Mouse (Mus musculus): ENCODE data around the gene Ppp1r8. TPM values are rescaled to one million over a fixed set of nuclear protein-coding genes. Genes with fewer than 3 reads are reported as not detected.
"Not testable (repeated sequence)": the region's sequence is repeated elsewhere in the genome, so short reads cannot be mapped to it uniquely, and the experiment has no call there.

Ppp1r8 gene
- polyA plus RNA-seq, 2 experiments: 66.2 to 91.6 TPM

DNA sequence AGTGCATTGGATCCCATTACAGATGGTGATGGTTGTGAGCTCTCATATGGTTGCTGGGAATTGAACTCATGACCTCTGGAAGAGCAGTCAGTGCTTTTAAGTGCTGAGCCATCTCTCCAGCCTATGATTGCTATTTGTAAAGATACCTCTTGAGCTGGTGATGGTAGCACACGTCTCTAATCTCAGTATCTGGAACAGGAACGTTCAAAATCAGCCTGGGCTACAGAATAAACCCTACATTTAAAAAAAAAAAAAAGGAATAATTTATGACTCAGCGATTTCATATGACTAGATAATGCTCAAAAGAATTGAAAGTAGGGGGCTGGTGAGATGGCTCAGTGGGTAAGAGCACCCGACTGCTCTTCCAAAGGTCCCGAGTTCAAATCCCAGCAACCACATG, 39.8 kb downstream of the Ppp1r8 start:
- no peak overlapping the region for H3K4me3 ChIP-seq (replicated peaks; ENCODE audit: low read length)
- TF ChIP-seq POLR2A (IDR thresholded peaks at IDR 0.05; ENCODE audit: borderline replicate concordance, extremely low read depth, insufficient read depth, insufficient read length): no peak
- WGBS: 88% methylated on average over 5 of the region's 5 CpGs
- no peak overlapping the region for H3K27ac ChIP-seq (replicated peaks; ENCODE audit: low read depth, low read length)
- H3K4me2 ChIP-seq (replicated peaks; ENCODE audit: low read depth, low read length, severe bottlenecking): no peak overlapping the region
- no peaks in the 10 kb centered on the region for H3K4me1 ChIP-seq (ENCODE audit: control insufficient read depth, insufficient read depth, low read length)
- H3K9ac ChIP-seq (ENCODE audit: low read depth, low read length, severe bottlenecking): no peak overlapping the region
- DNase-seq (ENCODE audit: low spot score) (no peak), ATAC-seq (ENCODE audit: low FRiP score, low read depth) (no peak)
- no peaks in the 10 kb centered on the region for H3K27me3 ChIP-seq (ENCODE audit: control insufficient read depth, insufficient read depth, low read length)
- no peaks in the 10 kb centered on the region for H3K9me3 ChIP-seq (ENCODE audit: control insufficient read depth, low read length)
- H3K36me3 ChIP-seq (ENCODE audit: control insufficient read depth, insufficient read depth, low read length): no peaks in the 10 kb centered on the region

DNA sequence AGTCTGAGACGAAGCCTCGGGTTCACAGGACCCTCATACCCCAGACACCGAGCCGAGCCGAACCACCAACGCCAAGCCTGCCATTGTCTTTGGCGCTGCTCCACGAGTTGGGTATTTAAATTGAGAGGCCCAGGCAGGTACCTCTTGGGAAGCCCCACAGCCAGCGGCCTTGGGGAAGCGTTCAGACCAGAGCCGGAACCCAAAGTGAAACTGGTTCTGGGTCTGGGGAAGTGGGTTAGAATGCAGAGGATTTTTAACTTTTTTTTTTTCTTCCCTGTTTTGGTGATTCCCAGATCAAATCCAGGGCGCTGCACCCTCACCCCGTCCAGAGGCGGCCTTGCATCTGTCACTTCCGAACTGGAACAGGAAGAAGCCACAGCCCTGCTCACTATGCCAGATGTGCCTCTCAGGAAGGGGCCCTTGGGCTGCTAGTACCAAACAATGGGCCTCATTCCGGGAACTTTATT, 40.8 kb downstream of the Ppp1r8 start:
- DNase-seq (ENCODE audit: low spot score) (no peak), ATAC-seq (ENCODE audit: low FRiP score, low read depth) (no peak)
- no peak for TF ChIP-seq POLR2A (IDR thresholded peaks at IDR 0.05; ENCODE audit: borderline replicate concordance, extremely low read depth, insufficient read depth, insufficient read length)
- no peaks in the 10 kb centered on the region for H3K36me3 ChIP-seq (ENCODE audit: control insufficient read depth, insufficient read depth, low read length)
- no peak overlapping the region for H3K9ac ChIP-seq (ENCODE audit: low read depth, low read length, severe bottlenecking)
- H3K4me2 ChIP-seq (replicated peaks; ENCODE audit: low read depth, low read length, severe bottlenecking): no peak overlapping the region
- no peak overlapping the region for H3K4me3 ChIP-seq (replicated peaks; ENCODE audit: low read length)
- WGBS: 69% methylated on average over 15 of the region's 16 CpGs
- H3K27ac ChIP-seq (replicated peaks; ENCODE audit: low read depth, low read length): no peak overlapping the region
- H3K9me3 ChIP-seq (ENCODE audit: control insufficient read depth, low read length): no peaks in the 10 kb centered on the region
- H3K4me1 ChIP-seq (ENCODE audit: control insufficient read depth, insufficient read depth, low read length): no peaks in the 10 kb centered on the region
- no peaks in the 10 kb centered on the region for H3K27me3 ChIP-seq (ENCODE audit: control insufficient read depth, insufficient read depth, low read length)

DNA sequence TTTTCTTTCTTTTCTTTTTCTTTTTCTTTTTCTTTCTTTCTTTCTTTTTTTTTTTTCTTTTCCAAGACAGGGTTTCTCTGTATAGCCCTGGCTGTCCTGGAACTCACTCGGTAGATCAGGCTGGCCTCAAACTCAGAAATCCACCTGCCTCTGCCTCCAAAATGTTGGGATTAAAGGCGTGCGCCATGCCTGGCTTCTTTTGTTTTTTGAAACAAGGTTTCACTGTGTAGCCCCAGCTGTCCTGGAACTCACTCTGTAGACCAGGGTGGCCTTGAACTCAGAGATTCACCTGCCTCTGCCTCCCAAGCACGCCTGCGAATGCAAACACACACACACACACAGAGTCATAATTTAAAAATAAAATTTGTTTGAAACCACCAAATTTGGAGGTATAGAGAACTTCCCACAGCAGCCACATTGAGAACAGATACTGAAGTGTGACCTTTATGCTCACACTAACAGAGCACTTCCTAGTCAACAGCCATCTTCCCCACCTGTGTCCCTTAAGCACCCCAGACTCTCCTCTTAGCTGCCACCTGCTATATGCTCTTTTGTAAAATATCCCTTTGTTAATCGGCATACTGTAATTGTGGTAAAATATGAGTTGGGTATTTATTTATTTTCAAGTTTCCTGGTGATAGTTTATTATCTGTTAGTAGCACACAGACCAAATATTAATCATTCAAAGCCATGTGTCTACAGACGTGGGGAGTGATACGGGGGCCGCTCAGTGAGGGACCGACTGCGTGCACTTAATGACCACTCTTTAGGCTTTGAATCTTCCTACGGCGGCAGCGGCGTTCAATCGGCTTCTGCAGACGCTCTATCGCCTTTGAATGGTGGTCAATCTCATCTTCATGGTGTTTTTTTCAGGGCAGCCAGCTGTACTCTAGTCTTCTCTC, 41.5 kb downstream of the Ppp1r8 start:
- Histone ChIP-seq H3K36me3 (ENCODE audit: control insufficient read depth, insufficient read depth, low read length) (no peaks in the 10 kb centered on the region), H3K4me3 (replicated peaks; ENCODE audit: low read length) (no peak overlapping the region), H3K27me3 (ENCODE audit: control insufficient read depth, insufficient read depth, low read length) (no peaks in the 10 kb centered on the region), H3K4me1 (ENCODE audit: control insufficient read depth, insufficient read depth, low read length) (no peaks in the 10 kb centered on the region), H3K4me2 (replicated peaks; ENCODE audit: low read depth, low read length, severe bottlenecking) (no peak overlapping the region), H3K9ac (ENCODE audit: low read depth, low read length, severe bottlenecking) (no peak overlapping the region), H3K9me3 (ENCODE audit: control insufficient read depth, low read length) (no peaks in the 10 kb centered on the region), H3K27ac (replicated peaks; ENCODE audit: low read depth, low read length) (no peak overlapping the region)
- 88% methylated on average over 18 of the region's 18 CpGs for WGBS
- DNase-seq (ENCODE audit: low spot score) (no peak), ATAC-seq (ENCODE audit: low FRiP score, low read depth) (no peak)
- TF ChIP-seq POLR2A (IDR thresholded peaks at IDR 0.05; ENCODE audit: borderline replicate concordance, extremely low read depth, insufficient read depth, insufficient read length): no peak

DNA sequence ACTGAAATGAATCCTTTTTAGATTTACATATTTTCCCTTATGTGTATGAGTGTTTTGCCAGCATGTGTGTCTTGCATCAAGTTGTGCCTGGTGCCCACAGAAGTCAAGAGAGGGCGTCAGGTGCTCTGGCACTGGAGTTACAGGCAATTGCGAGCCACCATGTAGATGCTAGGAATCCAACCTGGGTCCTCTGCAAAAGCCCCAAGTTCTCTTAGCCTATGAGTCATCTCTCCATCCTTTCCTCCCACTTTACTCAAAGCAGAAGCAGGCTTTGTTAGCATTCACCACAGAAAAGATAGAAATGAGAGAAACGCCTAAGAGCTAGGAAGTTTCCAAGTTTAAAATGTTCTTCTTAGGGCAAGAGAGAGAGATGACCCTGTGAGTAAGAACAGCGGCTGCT, 43.1 kb downstream of the Ppp1r8 start:
- Histone ChIP-seq H3K36me3 (ENCODE audit: control insufficient read depth, insufficient read depth, low read length) (no peaks in the 10 kb centered on the region), H3K4me1 (ENCODE audit: control insufficient read depth, insufficient read depth, low read length) (no peaks in the 10 kb centered on the region), H3K4me3 (replicated peaks; ENCODE audit: low read length) (no peak overlapping the region), H3K27ac (replicated peaks; ENCODE audit: low read depth, low read length) (no peak overlapping the region), H3K9ac (ENCODE audit: low read depth, low read length, severe bottlenecking) (no peak overlapping the region), H3K9me3 (ENCODE audit: control insufficient read depth, low read length) (no peaks in the 10 kb centered on the region), H3K4me2 (replicated peaks; ENCODE audit: low read depth, low read length, severe bottlenecking) (no peak overlapping the region), H3K27me3 (ENCODE audit: control insufficient read depth, insufficient read depth, low read length) (peaks cover 12% of the 10 kb centered on the region)
- no peak for TF ChIP-seq POLR2A (IDR thresholded peaks at IDR 0.05; ENCODE audit: borderline replicate concordance, extremely low read depth, insufficient read depth, insufficient read length)
- DNase-seq (ENCODE audit: low spot score) (no peak), ATAC-seq (ENCODE audit: low FRiP score, low read depth) (no peak)
- 93% methylated on average over 4 of the region's 4 CpGs for WGBS

GRCm38 (mm10) chr4:132798666-132799065, 44.3 kb downstream of the Ppp1r8 start:
- 83% methylated on average over 3 of the region's 3 CpGs for WGBS
- H3K36me3 ChIP-seq (ENCODE audit: control insufficient read depth, insufficient read depth, low read length); H3K9me3 ChIP-seq (ENCODE audit: control insufficient read depth, low read length); DNase-seq (ENCODE audit: low spot score); H3K27ac ChIP-seq (replicated peaks; ENCODE audit: low read depth, low read length); H3K9ac ChIP-seq (ENCODE audit: low read depth, low read length, severe bottlenecking); ATAC-seq (ENCODE audit: low FRiP score, low read depth); H3K4me1 ChIP-seq (ENCODE audit: control insufficient read depth, insufficient read depth, low read length); H3K4me3 ChIP-seq (replicated peaks; ENCODE audit: low read length); H3K4me2 ChIP-seq (replicated peaks; ENCODE audit: low read depth, low read length, severe bottlenecking): not testable (repeated sequence)
- H3K27me3 ChIP-seq (ENCODE audit: control insufficient read depth, insufficient read depth, low read length): peaks cover 12% of the 10 kb centered on the region

Data from limb, embryonic 14.5 days (tissue).